Mouse (Mus musculus) ES-E14 (cell line): Measurements from ENCODE around the gene Wfdc8. TPM values are rescaled to one million over a fixed set of nuclear protein-coding genes. Genes with fewer than 3 reads are reported as not detected.
"Not testable (repeated sequence)": the region's sequence is repeated elsewhere in the genome, so short reads cannot be mapped to it uniquely, and the experiment has no call there.

Experiments used
- DNase-seq: peaks from one replicate; pipeline ENCODE4 v3.0.0-alpha.2; 2013; ENCODE audit warnings: low read depth, low spot score
- H3K27ac ChIP-seq: 2 replicates; pipeline ENCODE4 v1.5.1; 2012; ENCODE audit warnings: low read depth, mild to moderate bottlenecking, low read length, moderate library complexity, mixed read lengths; ENCODE audit not compliant: poor library complexity, insufficient read depth, severe bottlenecking
- H3K36me3 ChIP-seq: 2 replicates; pipeline ENCODE4 v1.6.1; 2012; ENCODE audit warnings: mild to moderate bottlenecking, low read length, moderate library complexity, mixed read lengths; ENCODE audit not compliant: control insufficient read depth, poor library complexity, insufficient read depth, severe bottlenecking
- H3K4me1 ChIP-seq, 2 experiments: fragments of 150-350 bp in 1 of 2; sonication (generic) in 1 of 2; 2 replicates each; pipeline ENCODE4 v1.6.1; 2012; ENCODE audit warnings: low read length in 2 of 2, mild to moderate bottlenecking in 1 of 2, mixed read lengths in 1 of 2; ENCODE audit not compliant: control insufficient read depth in 2 of 2, insufficient read depth in 2 of 2, poor library complexity in 1 of 2
- H3K4me3 ChIP-seq, 2 experiments: fragments of 150-350 bp in 1 of 2; sonication (generic) in 1 of 2; 2 replicates each; pipeline ENCODE4 v1.5.1; 2012; ENCODE audit warnings: low read length in 2 of 2, low read depth in 1 of 2, mild to moderate bottlenecking in 1 of 2, mixed read lengths in 1 of 2; ENCODE audit not compliant: insufficient read depth in 1 of 2, poor library complexity in 1 of 2, severe bottlenecking in 1 of 2
- H3K9ac ChIP-seq: 2 replicates; pipeline ENCODE4 v1.6.1; 2012; ENCODE audit warnings: low read depth, mild to moderate bottlenecking, low read length, mixed read lengths; ENCODE audit not compliant: poor library complexity, insufficient read depth, severe bottlenecking
- H3K9me3 ChIP-seq: fragments of 150-350 bp; sonication (generic); 2 replicates; pipeline ENCODE4 v1.6.1; 2012; ENCODE audit warnings: low read depth, mild to moderate bottlenecking, low read length; ENCODE audit not compliant: control insufficient read depth, insufficient read depth
- CHD2 ChIP-seq: IDR thresholded peaks from 2 replicates; pipeline ENCODE4 v1.6.1; 2014; ENCODE audit warnings: mild to moderate bottlenecking, low read depth, low read length, inconsistent platforms
- HCFC1 ChIP-seq: IDR thresholded peaks from 2 replicates; pipeline ENCODE4 v1.6.1; 2012; ENCODE audit warnings: low read length, inconsistent platforms, borderline replicate concordance; ENCODE audit not compliant: insufficient read depth
- MAFK ChIP-seq: IDR thresholded peaks from 2 replicates; pipeline ENCODE4 v1.6.1; 2014; ENCODE audit warnings: mild to moderate bottlenecking, low read depth, low read length, inconsistent platforms; ENCODE audit not compliant: insufficient read depth
- ZC3H11A ChIP-seq: IDR thresholded peaks from 2 replicates; pipeline ENCODE4 v1.6.1; 2012; ENCODE audit warnings: low read depth, mild to moderate bottlenecking, inconsistent platforms, low read length, borderline replicate concordance
- ZNF384 ChIP-seq: IDR thresholded peaks from 2 replicates; pipeline ENCODE4 v1.6.1; 2012; ENCODE audit warnings: low read depth, low read length, inconsistent platforms
- in situ Hi-C, 2 experiments: fragments of 600-800 bp; cut with MboI; formaldehyde crosslinking; loops; one replicate each; pipeline ENCODE4 v1.15.1; 2025; ENCODE audit warnings: low sequenced_read_pairs in 2 of 2, inconsistent platforms in 1 of 2; ENCODE audit not compliant: unreplicated experiment in 2 of 2
- total RNA-seq: library from RNA; depleted of rRNA; stranded (reverse); fragments of 300-350 nt; gene quantifications from 2 replicates; pipeline ENCODE4 v1.2.3, GENCODE M21; 2012

Wfdc8 gene
- total RNA-seq, 1 experiment = not detected

DNA sequence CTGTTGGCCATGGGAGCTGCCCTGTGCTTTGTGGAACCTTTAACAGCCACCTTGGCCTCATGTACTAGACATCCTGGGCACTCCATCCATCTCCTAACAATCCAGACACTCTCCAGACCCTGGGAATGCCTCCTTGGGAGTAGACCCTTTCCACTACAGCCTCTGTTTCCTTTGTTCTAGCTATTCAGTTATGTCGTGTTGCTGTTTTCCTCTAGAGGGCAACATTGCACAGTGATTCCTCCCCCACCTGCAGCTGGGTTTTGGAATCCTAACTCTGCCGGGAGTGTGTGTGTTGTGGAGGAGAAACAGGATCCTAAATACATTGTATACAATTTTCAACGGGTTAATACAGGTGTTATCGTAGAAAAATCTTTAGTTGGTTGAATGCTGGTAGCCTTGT, 21.4 kb downstream of the Wfdc8 start:
- DNase-seq = peak; percentile 37
- no peak overlapping the region for H3K27ac ChIP-seq
- H3K4me1 ChIP-seq = 0 out of 4 replicates have a peak, but pooled peaks cover 0 to 3% of the 10 kb centered on the region in 2 experiments
- H3K9me3 ChIP-seq = no peaks in the 10 kb centered on the region
- in situ Hi-C loops = loop anchor here in 1 of 2 experiments (10.0 kb wide), 1 partner anchor 133 kb away; no protein-coding TSS in a partner anchor
- no peak for TF ChIP-seq HCFC1
- no peak for TF ChIP-seq ZC3H11A
- TF ChIP-seq MAFK = no peak
- TF ChIP-seq ZNF384 = no peak
- no peak for TF ChIP-seq CHD2
- H3K36me3 ChIP-seq = no peaks in the 10 kb centered on the region
- H3K4me3 ChIP-seq = no peak overlapping the region
- H3K9ac ChIP-seq = no peak overlapping the region

DNA sequence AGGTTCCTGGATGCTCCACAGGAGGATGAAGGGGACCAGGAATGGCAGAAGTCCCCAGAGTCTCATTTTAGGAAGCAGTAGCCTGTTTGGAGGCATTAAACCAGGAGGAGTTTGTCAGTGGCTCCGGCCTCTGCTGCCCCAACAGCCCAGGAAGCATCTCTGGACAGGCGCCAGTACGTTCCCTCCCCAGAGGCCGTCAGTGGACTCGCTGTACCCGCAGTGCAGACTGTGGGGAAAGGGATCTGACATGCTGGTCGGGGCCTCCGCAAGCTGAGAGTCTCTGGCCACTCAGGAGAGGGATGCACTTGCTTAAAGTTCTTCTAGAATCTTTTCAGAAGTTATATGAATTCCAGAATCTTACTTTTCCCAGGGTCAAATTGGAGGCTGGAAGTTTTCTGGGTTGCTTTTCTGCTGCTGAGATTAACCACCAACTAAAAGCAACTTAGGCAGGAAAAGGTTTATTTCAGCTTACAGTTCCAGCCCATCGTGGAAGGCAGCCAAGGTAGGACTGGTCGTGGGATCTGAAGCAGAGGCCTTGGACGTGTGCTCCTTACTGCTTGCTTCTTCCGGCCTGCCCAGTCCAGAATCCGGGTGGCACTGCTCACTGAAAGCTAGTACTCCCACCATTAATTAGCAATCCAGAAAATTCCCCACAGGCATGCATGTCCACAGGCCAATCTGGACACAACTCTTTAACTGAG, 28.3 kb downstream of the Wfdc8 start, which contains the start of gene Wfdc6a:
Gene Wfdc6a (minus strand): TSS at position 423 of the 701 bp plus-strand sequence.
- in situ Hi-C loops, H3K27ac ChIP-seq, H3K4me1 ChIP-seq, DNase-seq, H3K9me3 ChIP-seq, H3K4me3 ChIP-seq, H3K9ac ChIP-seq, H3K36me3 ChIP-seq: not testable (repeated sequence)

DNA sequence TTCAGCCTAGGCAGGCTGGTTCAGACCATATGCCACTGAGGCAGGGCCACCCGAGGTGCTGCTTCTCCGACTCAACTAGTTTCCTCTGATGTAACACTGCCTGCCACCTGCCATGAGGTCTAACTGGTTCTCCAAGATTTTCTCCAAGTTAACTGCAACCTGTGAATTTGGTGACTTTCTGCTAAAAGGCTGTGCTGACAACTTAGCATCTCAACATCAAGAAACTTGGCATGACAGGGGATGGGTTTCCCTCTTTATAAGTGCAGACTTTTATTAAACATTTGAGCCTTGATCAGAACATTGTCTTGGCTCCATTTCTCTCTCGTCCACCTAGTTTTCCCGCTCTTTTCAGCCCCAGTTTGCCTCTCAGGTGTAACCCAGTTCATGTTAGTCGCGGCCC, 40.1 kb downstream of the Wfdc8 start, which contains the start of gene Spint3:
Gene Spint3 (minus strand): TSS at position 101 of the 400 bp plus-strand sequence.
- H3K9me3 ChIP-seq, H3K9ac ChIP-seq, H3K36me3 ChIP-seq, in situ Hi-C loops, H3K4me1 ChIP-seq, H3K27ac ChIP-seq, H3K4me3 ChIP-seq, DNase-seq: not testable (repeated sequence)

DNA sequence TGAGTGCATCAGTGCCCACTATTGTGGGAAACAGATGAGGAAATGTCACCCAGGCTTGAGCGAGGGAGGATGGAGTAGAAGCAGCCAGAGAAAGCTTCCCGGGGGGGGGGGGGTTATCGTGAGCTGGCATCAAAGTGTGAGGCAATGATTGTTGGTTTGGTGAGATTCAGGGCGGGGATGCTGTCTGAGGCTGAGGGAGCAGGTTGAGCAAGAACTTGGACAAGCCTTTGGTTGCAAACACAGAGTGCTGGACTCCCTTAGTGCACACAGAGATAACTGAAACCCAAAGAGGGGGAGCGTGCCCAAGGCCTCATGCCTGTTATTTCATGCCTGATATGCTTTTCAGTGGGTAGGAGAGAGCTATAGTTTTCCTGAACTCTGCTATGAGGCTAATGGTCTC, 46.0 kb downstream of the Wfdc8 start:
- peaks cover 4% of the 10 kb centered on the region; the same call in 1 of the 2 replicates for H3K36me3 ChIP-seq
- H3K9me3 ChIP-seq = no peaks in the 10 kb centered on the region
- in situ Hi-C loops = no loop called here
- H3K9ac ChIP-seq = no peak overlapping the region
- TF ChIP-seq ZNF384 (no peak), MAFK (no peak), CHD2 (no peak), HCFC1 (no peak)
- H3K27ac ChIP-seq = no peak overlapping the region
- no peak for DNase-seq
- H3K4me1 ChIP-seq = 0 out of 4 replicates have a peak, but pooled peaks cover 0 to 2% of the 10 kb centered on the region in 2 experiments
- H3K4me3 ChIP-seq = no peak overlapping the region

DNA sequence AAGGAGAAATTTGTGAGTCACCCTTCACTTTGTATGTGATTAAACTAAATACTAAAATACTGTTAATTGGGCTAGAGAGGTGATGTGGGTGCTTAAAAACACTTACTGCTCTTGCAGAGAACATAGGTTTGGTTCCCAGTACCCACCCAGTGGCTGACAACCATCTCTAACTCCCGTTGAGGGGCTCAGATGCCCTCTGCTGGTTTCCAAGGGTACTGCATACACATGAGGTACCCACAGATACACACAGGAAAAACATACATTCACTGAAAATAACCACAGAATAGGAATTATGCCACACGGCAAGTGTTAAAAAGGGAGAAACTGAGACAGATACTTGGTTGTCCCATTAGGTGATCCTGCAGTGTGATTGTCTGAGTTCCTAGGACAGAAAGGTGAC, 46.4 kb downstream of the Wfdc8 start:
- Histone ChIP-seq H3K4me3 (no peak overlapping the region), H3K9me3 (no peaks in the 10 kb centered on the region), H3K27ac (no peak overlapping the region), H3K4me1 (0 out of 4 replicates have a peak, but pooled peaks cover 0 to 3% of the 10 kb centered on the region in 2 experiments), H3K9ac (no peak overlapping the region), H3K36me3 (peaks cover 4% of the 10 kb centered on the region; the same call in 1 of the 2 replicates)
- no peak for DNase-seq
- TF ChIP-seq MAFK (no peak), ZC3H11A (0 out of 2 replicates have a peak, but pooled peaks have one; percentile 11)
- in situ Hi-C loops = no loop called here
